Mouse (Mus musculus): ENCODE results near the gene Trrap.

Trrap gene

GRCm38 (mm10) chr5:144870782-144871181 is 103.2 kb downstream of the Trrap start:
- no peak for DNase-seq (ENCODE audit: extremely low spot score, low spot score)

GRCm38 (mm10) chr5:144871775-144872174 is 104.2 kb downstream of the Trrap start:
- DNase-seq (ENCODE audit: extremely low spot score, low spot score): no peak

GRCm38 (mm10) chr5:144872326-144872725 is 104.8 kb downstream of the Trrap start:
- no peak for DNase-seq (ENCODE audit: extremely low spot score, low spot score)

GRCm38 (mm10) chr5:144872867-144873266 is 105.3 kb downstream of the Trrap start:
- DNase-seq (ENCODE audit: extremely low spot score, low spot score): no peak

GRCm38 (mm10) chr5:144875227-144875626 is 107.7 kb downstream of the Trrap start:
- DNase-seq (ENCODE audit: extremely low spot score, low spot score): no peak

GRCm38 (mm10) chr5:144875892-144876291 is 108.4 kb downstream of the Trrap start:
- DNase-seq (ENCODE audit: extremely low spot score, low spot score): peak; percentile 67

GRCm38 (mm10) chr5:144877021-144877420 is 109.5 kb downstream of the Trrap start:
- DNase-seq (ENCODE audit: extremely low spot score, low spot score): no peak

GRCm38 (mm10) chr5:144881670-144882399 is 114.3 kb downstream of the Trrap start:
- DNase-seq (ENCODE audit: extremely low spot score, low spot score): no peak

GRCm38 (mm10) chr5:144884629-144885217 is 117.2 kb downstream of the Trrap start:
- DNase-seq (ENCODE audit: extremely low spot score, low spot score): no peak

GRCm38 (mm10) chr5:144885968-144886650 is 118.6 kb downstream of the Trrap start:
- DNase-seq (ENCODE audit: extremely low spot score, low spot score): no peak

GRCm38 (mm10) chr5:144891276-144891675 is 123.7 kb downstream of the Trrap start:
- DNase-seq (ENCODE audit: extremely low spot score, low spot score): no peak

- no peak for DNase-seq (ENCODE audit: extremely low spot score, low spot score)
These were observed 130.3 kb downstream of the Trrap start for GRCm38 (mm10) chr5:144897881-144898280.

GRCm38 (mm10) chr5:144898448-144899052 is 131.0 kb downstream of the Trrap start:
- DNase-seq (ENCODE audit: extremely low spot score, low spot score): no peak

GRCm38 (mm10) chr5:144901035-144901434 is 133.5 kb downstream of the Trrap start:
- DNase-seq (ENCODE audit: extremely low spot score, low spot score): no peak

- no peak for DNase-seq (ENCODE audit: extremely low spot score, low spot score)
These were observed 134.3 kb downstream of the Trrap start for GRCm38 (mm10) chr5:144901791-144902190.

- DNase-seq (ENCODE audit: extremely low spot score, low spot score): no peak
These were observed 137.0 kb downstream of the Trrap start for GRCm38 (mm10) chr5:144904356-144905134.

GRCm38 (mm10) chr5:144907591-144907990 is 140.1 kb downstream of the Trrap start:
- DNase-seq (ENCODE audit: extremely low spot score, low spot score): no peak
